In the genomic region with DNA sequence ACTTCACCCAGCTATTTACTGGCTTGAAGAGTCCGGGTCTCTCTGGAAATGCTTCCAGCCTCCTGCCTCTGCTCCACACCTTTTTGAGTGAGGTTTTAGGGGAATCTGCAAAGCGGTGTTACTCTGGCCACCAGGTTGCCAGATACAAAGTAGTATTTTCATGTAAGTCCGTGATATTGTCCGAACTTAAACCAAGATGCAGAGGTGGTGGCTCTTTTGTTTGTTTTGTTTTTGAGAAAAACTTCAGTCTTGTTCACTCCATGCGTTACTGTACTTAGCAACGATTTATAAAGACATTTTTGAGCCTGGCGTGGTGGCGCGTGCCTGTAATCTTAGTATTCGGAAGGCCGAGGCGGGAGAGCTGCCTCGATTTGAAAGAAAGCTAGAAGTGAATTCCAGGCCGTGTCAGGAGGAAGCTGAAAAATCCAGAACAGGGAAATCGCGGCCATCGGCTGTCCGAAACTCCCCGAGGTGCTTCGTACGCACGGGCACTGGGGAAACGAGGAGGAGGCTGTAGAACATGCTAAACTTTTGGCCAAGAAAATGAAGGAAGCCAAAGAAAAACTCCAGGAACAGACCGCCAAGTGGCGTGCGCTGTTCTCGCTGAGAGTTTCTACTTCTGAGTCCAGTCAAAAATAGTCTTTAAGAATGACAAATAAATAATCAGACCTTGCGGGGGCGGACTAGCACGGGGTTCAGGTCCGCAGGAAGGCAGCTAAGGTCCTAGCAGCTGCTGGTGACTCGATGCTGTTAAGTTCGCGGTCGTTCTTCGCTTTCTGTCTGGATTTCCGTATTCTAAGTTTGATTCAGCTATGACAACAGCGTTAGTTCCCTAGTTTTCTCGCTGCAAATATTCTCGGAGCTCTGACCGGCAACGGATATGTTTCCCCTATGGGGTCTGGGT, we compare ENCODE assay signal across 8 mouse cellular contexts. TPM values are rescaled to one million over a fixed set of nuclear protein-coding genes. Genes with fewer than 3 reads are reported as not detected.
A peak's percentile ranks its signal among the peaks of the same experiment; 100 is the strongest.
DNase-seq lines count a peak whose midpoint lies in the region; ATAC-seq and TF ChIP-seq lines count a peak whose summit lies in the region.

No protein-coding gene starts in this region.

- no peaks in the 10 kb centered on the region for H3K9me3 ChIP-seq in MEL (replicated peaks; ENCODE audit: insufficient read depth, low read length)
- no peaks in the 10 kb centered on the region for H3K9me3 ChIP-seq in embryonic facial prominence, embryonic 14.5 days (ENCODE audit: control insufficient read depth, low read length)
- H3K9me3 ChIP-seq in hindbrain, embryonic 13.5 days, result no peaks in the 10 kb centered on the region
- no peaks in the 10 kb centered on the region for H3K9me3 ChIP-seq in liver, embryonic 15.5 days (replicated peaks)
- no peaks in the 10 kb centered on the region for H3K9me3 ChIP-seq in neural tube, embryonic 12.5 days

- H3K9ac ChIP-seq in MEL (ENCODE audit: control insufficient read depth, low read depth, low read length, poor library complexity, severe bottlenecking), result peak overlapping the region; percentile 65
- peak overlapping the region; percentile 64 for H3K9ac ChIP-seq in embryonic facial prominence, embryonic 14.5 days (ENCODE audit: low read depth, low read length)
- H3K9ac ChIP-seq in hindbrain, embryonic 13.5 days, result peak overlapping the region; percentile 65
- H3K9ac ChIP-seq in liver, embryonic 15.5 days, result peak overlapping the region; percentile 61
- peak overlapping the region; percentile 29; the same call in 1 of the 2 replicates for H3K9ac ChIP-seq in neural tube, embryonic 12.5 days

- peaks cover 0 to 12% of the 10 kb centered on the region in 2 experiments; a peak in 3 of 4 replicates for H3K4me1 ChIP-seq in MEL (ENCODE audit: control insufficient read depth in 1 of 2, insufficient read depth in 2 of 2, low read length in 2 of 2)
- peaks cover 6% of the 10 kb centered on the region; the same call in 1 of the 2 replicates for H3K4me1 ChIP-seq in embryonic facial prominence, embryonic 14.5 days (ENCODE audit: control insufficient read depth, insufficient read depth, low read length)
- peaks cover 33% of the 10 kb centered on the region for H3K4me1 ChIP-seq in hindbrain, embryonic 13.5 days (replicated peaks)
- H3K4me1 ChIP-seq in liver, embryonic 15.5 days (replicated peaks), result peaks cover 47% of the 10 kb centered on the region
- H3K4me1 ChIP-seq in neural tube, embryonic 12.5 days, result peaks cover 14% of the 10 kb centered on the region; the same call in 1 of the 2 replicates

- H3K4me2 ChIP-seq in embryonic facial prominence, embryonic 14.5 days (ENCODE audit: low read depth, low read length), result peak overlapping the region; percentile 74
- peak overlapping the region; percentile 59 for H3K4me2 ChIP-seq in hindbrain, embryonic 13.5 days
- H3K4me2 ChIP-seq in liver, embryonic 15.5 days, result peak overlapping the region; percentile 97
- H3K4me2 ChIP-seq in neural tube, embryonic 12.5 days (replicated peaks), result peak overlapping the region; percentile 58

- WGBS in embryonic facial prominence, embryonic 14.5 days, result 1% methylated on average over 42 of the region's 42 CpGs
- 1% methylated on average over 42 of the region's 42 CpGs for WGBS in hindbrain, embryonic 13.5 days
- under 1% methylated on average over 42 of the region's 42 CpGs for WGBS in liver, embryonic 15.5 days (ENCODE audit: insufficient replicate concordance)
- 1% methylated on average over 42 of the region's 42 CpGs for WGBS in neural tube, embryonic 12.5 days

- TF ChIP-seq POLR2A in MEL (IDR thresholded peaks at IDR 0.05; ENCODE audit: control insufficient read depth in 1 of 2, insufficient read depth in 1 of 2, low read depth in 1 of 2, low read length in 2 of 2, poor library complexity in 1 of 2), result no peak

- no peak for TF ChIP-seq EP300 in MEL (IDR thresholded peaks at IDR 0.05; ENCODE audit: low read depth in 1 of 2, low read length in 2 of 2)

- H3K79me2 ChIP-seq in MEL (ENCODE audit: control insufficient read depth, insufficient read depth, low read length, poor library complexity), result no peaks in the 10 kb centered on the region; the same call in 1 of the 2 replicates

- TF ChIP-seq RAD21 in MEL (IDR thresholded peaks at IDR 0.05; ENCODE audit: low read depth, low read length), result peak; percentile 7

- peak; percentile 49 for DNase-seq in cerebellum, adult 9-10 months
- DNase-seq in cerebellum, adult 11 months, result no peak
- DNase-seq in MEL (ENCODE audit: low read depth, low spot score), result no peak
- DNase-seq in embryonic facial prominence, embryonic 14.5 days (ENCODE audit: low spot score), result no peak
- DNase-seq in gastrocnemius, adult 18-20 months (ENCODE audit: low spot score), result no peak

- H3K4me3 ChIP-seq in MEL (ENCODE audit: control insufficient read depth in 1 of 2, insufficient read depth in 1 of 2, low read depth in 2 of 2, low read length in 2 of 2), result peak overlapping the region; percentile 47 to 85
- H3K4me3 ChIP-seq in embryonic facial prominence, embryonic 14.5 days (ENCODE audit: low read depth, low read length), result peak overlapping the region; percentile 49
- peak overlapping the region; percentile 43 for H3K4me3 ChIP-seq in hindbrain, embryonic 13.5 days
- H3K4me3 ChIP-seq in liver, embryonic 15.5 days (replicated peaks), result peak overlapping the region; percentile 65
- H3K4me3 ChIP-seq in neural tube, embryonic 12.5 days, result peak overlapping the region; percentile 45

- H3K27ac ChIP-seq in MEL (ENCODE audit: control insufficient read depth, low read depth, low read length), result peak overlapping the region; percentile 83
- H3K27ac ChIP-seq in embryonic facial prominence, embryonic 14.5 days (replicated peaks; ENCODE audit: low read depth, low read length), result peak overlapping the region; percentile 53
- H3K27ac ChIP-seq in hindbrain, embryonic 13.5 days, result no peak overlapping the region
- H3K27ac ChIP-seq in liver, embryonic 15.5 days (replicated peaks), result peak overlapping the region; percentile 85
- no peak overlapping the region for H3K27ac ChIP-seq in neural tube, embryonic 12.5 days

- ATAC-seq in embryonic facial prominence, embryonic 14.5 days (ENCODE audit: low read depth), result peak; percentile 13; the same call in 1 of the 2 replicates
- ATAC-seq in hindbrain, embryonic 13.5 days (ENCODE audit: low FRiP score), result no peak
- ATAC-seq in liver, embryonic 15.5 days (ENCODE audit: insufficient read depth), result peak; percentile 53
- no peak for ATAC-seq in neural tube, embryonic 12.5 days (ENCODE audit: low FRiP score, low read depth)

- H3K36me3 ChIP-seq in MEL (ENCODE audit: control insufficient read depth in 1 of 2, insufficient read depth in 2 of 2, low read length in 2 of 2), result peaks cover 0 to 6% of the 10 kb centered on the region in 2 experiments; a peak in 1 of 4 replicates
- no peaks in the 10 kb centered on the region for H3K36me3 ChIP-seq in embryonic facial prominence, embryonic 14.5 days (ENCODE audit: control insufficient read depth, insufficient read depth, low read length)
- H3K36me3 ChIP-seq in hindbrain, embryonic 13.5 days, result no peaks in the 10 kb centered on the region
- no peaks in the 10 kb centered on the region for H3K36me3 ChIP-seq in liver, embryonic 15.5 days (replicated peaks)
- no peaks in the 10 kb centered on the region for H3K36me3 ChIP-seq in neural tube, embryonic 12.5 days

- TF ChIP-seq CTCF in MEL (IDR thresholded peaks at IDR 0.05 in 2 of 3, conservative IDR thresholded peaks at IDR 0.05 in 1 of 3; ENCODE audit: control insufficient read depth in 1 of 3, insufficient read depth in 1 of 3, low read depth in 2 of 3, low read length in 3 of 3, poor library complexity in 1 of 3, severe bottlenecking in 1 of 3), result peak in 1 of 3 experiments; percentile 18; a peak in 1 of 6 replicates

- H3K27me3 ChIP-seq in MEL (ENCODE audit: control insufficient read depth in 1 of 2, insufficient read depth in 2 of 2, low read length in 2 of 2), result no peaks in the 10 kb centered on the region
- 0 out of 2 replicates have a peak, but pooled peaks cover 5% of the 10 kb centered on the region for H3K27me3 ChIP-seq in embryonic facial prominence, embryonic 14.5 days (replicated peaks; ENCODE audit: control insufficient read depth, insufficient read depth, low read length)
- peaks cover 36% of the 10 kb centered on the region for H3K27me3 ChIP-seq in hindbrain, embryonic 13.5 days
- H3K27me3 ChIP-seq in liver, embryonic 15.5 days, result peaks cover 16% of the 10 kb centered on the region
- H3K27me3 ChIP-seq in neural tube, embryonic 12.5 days (replicated peaks), result peaks cover 6% of the 10 kb centered on the region; the same call in 1 of the 2 replicates

RNA-seq across cellular contexts. Expression of gene Mok, which starts 3.7 kb away (rescaled TPM):
- total RNA-seq in MEL (2012; rRNA removed), result 0.39 and 1.2 TPM in 2 replicates
- 1 to 10 TPM in 1 of 2 experiments, not detected in 1; 1.6 TPM for polyA plus RNA-seq in MEL (2012; ENCODE audit: insufficient read depth in 1 of 2, insufficient read length in 2 of 2, low read depth in 1 of 2, low replicate concordance in 2 of 2, missing spikeins in 1 of 2)
- 5.3 and 6.1 TPM in 2 replicates for polyA plus RNA-seq in embryonic facial prominence, embryonic 14.5 days (2014; fragmentation: Nextera tagmentation; extraction: Ambion mirVana)
- 12.5 and 13.4 TPM in 2 replicates for polyA plus RNA-seq in hindbrain, embryonic 13.5 days (2015; fragmentation: Nextera tagmentation; extraction: Ambion mirVana)
- 0.22 TPM in 2 replicates for polyA plus RNA-seq in liver, embryonic 15.5 days (2015; fragmentation: Nextera tagmentation; extraction: Ambion mirVana)
- polyA plus RNA-seq in neural tube, embryonic 12.5 days (2016; fragmentation: Nextera tagmentation; extraction: Ambion mirVana), result 9.7 and 10.2 TPM in 2 replicates
- total RNA-seq in gastrocnemius, adult 18-20 months (2021), result under 1 TPM in 1 of 2 experiments, not detected in 1; 0.27 TPM

RNA-seq across cellular contexts. Expression of gene Zfp839, which starts 5.6 kb away (rescaled TPM):
- total RNA-seq in MEL (2012; rRNA removed), result 2.7 and 4.2 TPM in 2 replicates
- polyA plus RNA-seq in MEL (2012; ENCODE audit: insufficient read depth in 1 of 2, insufficient read length in 2 of 2, low read depth in 1 of 2, low replicate concordance in 2 of 2, missing spikeins in 1 of 2), result 1 to 10 TPM in 1 of 2 experiments, not detected in 1; 5.0 TPM
- polyA plus RNA-seq in embryonic facial prominence, embryonic 14.5 days (2014; fragmentation: Nextera tagmentation; extraction: Ambion mirVana), result 2.4 and 4.1 TPM in 2 replicates
- polyA plus RNA-seq in hindbrain, embryonic 13.5 days (2015; fragmentation: Nextera tagmentation; extraction: Ambion mirVana), result 4.0 and 4.6 TPM in 2 replicates
- polyA plus RNA-seq in liver, embryonic 15.5 days (2015; fragmentation: Nextera tagmentation; extraction: Ambion mirVana), result 1.7 and 1.8 TPM in 2 replicates
- polyA plus RNA-seq in neural tube, embryonic 12.5 days (2016; fragmentation: Nextera tagmentation; extraction: Ambion mirVana), result 5.7 and 5.9 TPM in 2 replicates
- total RNA-seq in gastrocnemius, adult 18-20 months (2021), result 1 to 10 TPM; 6.8 to 8.0 TPM

RNA-seq across cellular contexts. Expression of gene Cinp, which starts 44.5 kb away (rescaled TPM):
- total RNA-seq in MEL (2012; rRNA removed), result 189 and 210 TPM in 2 replicates
- 100 to 1,000 TPM in 1 of 2 experiments, not detected in 1; 162 TPM for polyA plus RNA-seq in MEL (2012; ENCODE audit: insufficient read depth in 1 of 2, insufficient read length in 2 of 2, low read depth in 1 of 2, low replicate concordance in 2 of 2, missing spikeins in 1 of 2)
- 74.7 and 75.0 TPM in 2 replicates for polyA plus RNA-seq in embryonic facial prominence, embryonic 14.5 days (2014; fragmentation: Nextera tagmentation; extraction: Ambion mirVana)
- 67.3 and 67.4 TPM in 2 replicates for polyA plus RNA-seq in hindbrain, embryonic 13.5 days (2015; fragmentation: Nextera tagmentation; extraction: Ambion mirVana)
- 49.9 and 56.6 TPM in 2 replicates for polyA plus RNA-seq in liver, embryonic 15.5 days (2015; fragmentation: Nextera tagmentation; extraction: Ambion mirVana)
- polyA plus RNA-seq in neural tube, embryonic 12.5 days (2016; fragmentation: Nextera tagmentation; extraction: Ambion mirVana), result 65.3 and 68.3 TPM in 2 replicates
- 10 to 100 TPM; 20.8 to 24.9 TPM for total RNA-seq in gastrocnemius, adult 18-20 months (2021)

RNA-seq across cellular contexts. Expression of gene Tecpr2, which starts 44.6 kb away (rescaled TPM):
- total RNA-seq in MEL (2012; rRNA removed), result 5.9 and 6.0 TPM in 2 replicates
- polyA plus RNA-seq in MEL (2012; ENCODE audit: insufficient read depth in 1 of 2, insufficient read length in 2 of 2, low read depth in 1 of 2, low replicate concordance in 2 of 2, missing spikeins in 1 of 2), result 1 to 10 TPM in 1 of 2 experiments, not detected in 1; 5.8 TPM
- 4.3 TPM in 2 replicates for polyA plus RNA-seq in embryonic facial prominence, embryonic 14.5 days (2014; fragmentation: Nextera tagmentation; extraction: Ambion mirVana)
- polyA plus RNA-seq in hindbrain, embryonic 13.5 days (2015; fragmentation: Nextera tagmentation; extraction: Ambion mirVana), result 6.4 and 7.3 TPM in 2 replicates
- 1.6 and 1.8 TPM in 2 replicates for polyA plus RNA-seq in liver, embryonic 15.5 days (2015; fragmentation: Nextera tagmentation; extraction: Ambion mirVana)
- 7.2 and 7.6 TPM in 2 replicates for polyA plus RNA-seq in neural tube, embryonic 12.5 days (2016; fragmentation: Nextera tagmentation; extraction: Ambion mirVana)
- total RNA-seq in gastrocnemius, adult 18-20 months (2021), result 1 to 10 TPM; 2.4 to 2.9 TPM

Comparison
In these comparisons a context has a peak if more than half of its experiments do, and no peak if none do; other contexts are left out.
1. H3K27ac ChIP-seq: peak in MEL (single experiment), embryonic facial prominence, embryonic 14.5 days (single experiment) and liver, embryonic 15.5 days (single experiment); none in hindbrain, embryonic 13.5 days (single experiment) and neural tube, embryonic 12.5 days (single experiment).
2. ATAC-seq: peak in embryonic facial prominence, embryonic 14.5 days (single experiment) and liver, embryonic 15.5 days (single experiment); none in hindbrain, embryonic 13.5 days (single experiment) and neural tube, embryonic 12.5 days (single experiment).
3. Peak in every context shown above with its lines, with median percentiles within 50 percentile points of each other: H3K4me3 ChIP-seq, H3K9ac ChIP-seq and H3K4me2 ChIP-seq.